Mouse (Mus musculus): Measurements from ENCODE around the gene Ifnk. TPM values are rescaled to one million over a fixed set of nuclear protein-coding genes. Genes with fewer than 3 reads are reported as not detected.

Ifnk gene
- total RNA-seq, 1 experiment = not detected

DNA sequence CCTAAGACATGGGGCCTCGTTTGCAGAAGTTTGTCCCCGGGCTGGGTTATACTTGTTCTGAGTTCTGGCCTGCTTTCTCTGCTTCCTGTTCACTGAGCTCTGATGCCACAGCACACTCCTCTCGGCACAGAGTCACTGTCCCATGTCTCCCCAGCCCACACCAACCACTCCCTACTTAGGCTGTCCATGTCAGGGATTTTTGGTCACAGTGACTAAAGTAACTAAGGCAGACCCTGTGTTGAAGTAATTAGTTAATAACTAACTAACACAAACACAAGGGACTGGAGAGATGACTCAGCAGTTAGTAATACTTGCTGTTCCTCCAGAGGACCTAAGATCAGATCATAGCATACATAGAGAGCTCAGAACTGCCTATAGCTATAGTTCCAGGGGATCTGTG is 14.1 kb downstream of the Ifnk start:
- H3K4me3 ChIP-seq (ENCODE audit: insufficient read depth in 1 of 2, low read depth in 1 of 2, low read length in 2 of 2, poor library complexity in 1 of 2, severe bottlenecking in 1 of 2) = no peak overlapping the region
- in situ Hi-C loops (cut with MboI; ENCODE audit: low sequenced_read_pairs in 2 of 2, unreplicated experiment in 2 of 2) = no loop called here
- H3K27ac ChIP-seq (ENCODE audit: insufficient read depth, low read depth, low read length, poor library complexity, severe bottlenecking) = no peak overlapping the region

DNA sequence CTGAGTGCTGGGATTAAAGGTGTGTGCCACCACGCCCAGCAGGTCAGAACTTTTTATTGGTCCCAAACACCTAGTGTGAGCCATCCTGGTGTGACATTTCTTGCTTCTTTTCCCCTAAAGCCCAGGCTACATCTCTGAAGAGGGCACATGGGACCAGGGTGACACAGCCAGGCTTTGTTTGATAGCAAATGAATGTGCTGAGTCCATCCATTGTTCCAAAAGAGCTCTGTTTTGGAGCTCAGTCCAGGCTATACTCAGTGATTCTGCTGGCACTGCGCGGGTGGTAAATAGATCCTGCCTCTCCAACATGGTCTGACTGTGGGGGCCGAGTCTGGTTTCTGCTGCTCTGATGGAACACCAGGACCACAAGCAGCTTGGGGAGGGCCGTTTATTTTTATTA is 16.0 kb downstream of the Ifnk start:
- Histone ChIP-seq H3K36me3 (ENCODE audit: control insufficient read depth, insufficient read depth, low read length, poor library complexity, severe bottlenecking) (no peaks in the 10 kb centered on the region), H3K9me3 (ENCODE audit: control insufficient read depth, insufficient read depth, low read depth, low read length) (no peaks in the 10 kb centered on the region), H3K9ac (ENCODE audit: insufficient read depth, low read depth, low read length, poor library complexity, severe bottlenecking) (no peak overlapping the region), H3K4me1 (ENCODE audit: control insufficient read depth in 2 of 2, insufficient read depth in 2 of 2, low read length in 2 of 2, poor library complexity in 1 of 2) (no peaks in the 10 kb centered on the region), H3K27ac (ENCODE audit: insufficient read depth, low read depth, low read length, poor library complexity, severe bottlenecking) (no peak overlapping the region), H3K4me3 (ENCODE audit: insufficient read depth in 1 of 2, low read depth in 1 of 2, low read length in 2 of 2, poor library complexity in 1 of 2, severe bottlenecking in 1 of 2) (no peak overlapping the region)
- DNase-seq (ENCODE audit: low read depth, low spot score) = no peak
- TF ChIP-seq ZNF384 (IDR thresholded peaks at IDR 0.05; ENCODE audit: low read depth, low read length) = no peak
- TF ChIP-seq HCFC1 (IDR thresholded peaks at IDR 0.05; ENCODE audit: borderline replicate concordance, insufficient read depth, low read length) = no peak
- no peak for TF ChIP-seq MAFK (IDR thresholded peaks at IDR 0.05; ENCODE audit: insufficient read depth, low read depth, low read length)
- TF ChIP-seq ZC3H11A (IDR thresholded peaks at IDR 0.05; ENCODE audit: borderline replicate concordance, low read depth, low read length) = no peak
- no peak for TF ChIP-seq CHD2 (IDR thresholded peaks at IDR 0.05; ENCODE audit: low read depth, low read length)
- in situ Hi-C loops (cut with MboI; ENCODE audit: low sequenced_read_pairs in 2 of 2, unreplicated experiment in 2 of 2) = no loop called here

More for the DNA sequence above, 14.1 kb downstream of the Ifnk start:
- 0 out of 2 replicates have a peak, but pooled peaks have one; percentile 27 for TF ChIP-seq MAFK (IDR thresholded peaks at IDR 0.05; ENCODE audit: insufficient read depth, low read depth, low read length)
- TF ChIP-seq HCFC1 (IDR thresholded peaks at IDR 0.05; ENCODE audit: borderline replicate concordance, insufficient read depth, low read length) = no peak
- Histone ChIP-seq H3K36me3 (ENCODE audit: control insufficient read depth, insufficient read depth, low read length, poor library complexity, severe bottlenecking) (no peaks in the 10 kb centered on the region), H3K9ac (ENCODE audit: insufficient read depth, low read depth, low read length, poor library complexity, severe bottlenecking) (no peak overlapping the region), H3K9me3 (ENCODE audit: control insufficient read depth, insufficient read depth, low read depth, low read length) (no peaks in the 10 kb centered on the region), H3K4me1 (ENCODE audit: control insufficient read depth in 2 of 2, insufficient read depth in 2 of 2, low read length in 2 of 2, poor library complexity in 1 of 2) (no peaks in the 10 kb centered on the region)
- no peak for DNase-seq (ENCODE audit: low read depth, low spot score)

DNA sequence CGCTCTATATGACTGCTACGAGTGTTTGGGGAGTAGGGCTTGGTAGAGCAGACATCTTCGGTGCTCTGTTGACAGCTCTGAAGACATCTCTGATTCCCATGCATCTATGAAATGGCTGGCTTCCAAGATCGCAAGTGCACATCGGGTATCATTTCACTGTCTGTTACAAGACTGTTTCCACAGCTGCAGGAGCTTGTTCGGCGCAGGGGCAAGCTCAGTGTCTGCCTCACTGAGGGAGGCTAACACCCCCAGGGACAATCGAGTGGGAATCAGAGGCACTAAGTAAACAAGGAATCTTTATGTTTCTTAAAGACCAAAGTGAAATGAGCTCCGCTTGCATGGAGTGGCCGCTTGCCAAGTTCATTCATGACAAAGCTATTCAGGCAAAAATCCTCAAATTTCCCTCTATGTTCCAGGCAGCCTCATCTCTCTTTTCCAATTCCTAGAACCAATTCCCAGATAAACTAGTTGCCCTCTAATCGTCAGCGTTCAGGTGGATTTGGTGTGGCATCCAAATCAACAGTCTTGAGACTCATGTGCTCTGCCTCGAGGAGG is 17.8 kb downstream of the Ifnk start:
- Histone ChIP-seq H3K36me3 (ENCODE audit: control insufficient read depth, insufficient read depth, low read length, poor library complexity, severe bottlenecking) (no peaks in the 10 kb centered on the region), H3K9me3 (ENCODE audit: control insufficient read depth, insufficient read depth, low read depth, low read length) (no peaks in the 10 kb centered on the region), H3K4me1 (ENCODE audit: control insufficient read depth in 2 of 2, insufficient read depth in 2 of 2, low read length in 2 of 2, poor library complexity in 1 of 2) (no peaks in the 10 kb centered on the region), H3K4me3 (ENCODE audit: insufficient read depth in 1 of 2, low read depth in 1 of 2, low read length in 2 of 2, poor library complexity in 1 of 2, severe bottlenecking in 1 of 2) (no peak overlapping the region), H3K9ac (ENCODE audit: insufficient read depth, low read depth, low read length, poor library complexity, severe bottlenecking) (no peak overlapping the region), H3K27ac (ENCODE audit: insufficient read depth, low read depth, low read length, poor library complexity, severe bottlenecking) (no peak overlapping the region)
- in situ Hi-C loops (cut with MboI; ENCODE audit: low sequenced_read_pairs in 2 of 2, unreplicated experiment in 2 of 2) = no loop called here
- DNase-seq (ENCODE audit: low read depth, low spot score) = no peak
- TF ChIP-seq CHD2 (IDR thresholded peaks at IDR 0.05; ENCODE audit: low read depth, low read length) (no peak), ZC3H11A (IDR thresholded peaks at IDR 0.05; ENCODE audit: borderline replicate concordance, low read depth, low read length) (no peak), HCFC1 (IDR thresholded peaks at IDR 0.05; ENCODE audit: borderline replicate concordance, insufficient read depth, low read length) (no peak), MAFK (IDR thresholded peaks at IDR 0.05; ENCODE audit: insufficient read depth, low read depth, low read length) (no peak), ZNF384 (IDR thresholded peaks at IDR 0.05; ENCODE audit: low read depth, low read length) (no peak)

DNA sequence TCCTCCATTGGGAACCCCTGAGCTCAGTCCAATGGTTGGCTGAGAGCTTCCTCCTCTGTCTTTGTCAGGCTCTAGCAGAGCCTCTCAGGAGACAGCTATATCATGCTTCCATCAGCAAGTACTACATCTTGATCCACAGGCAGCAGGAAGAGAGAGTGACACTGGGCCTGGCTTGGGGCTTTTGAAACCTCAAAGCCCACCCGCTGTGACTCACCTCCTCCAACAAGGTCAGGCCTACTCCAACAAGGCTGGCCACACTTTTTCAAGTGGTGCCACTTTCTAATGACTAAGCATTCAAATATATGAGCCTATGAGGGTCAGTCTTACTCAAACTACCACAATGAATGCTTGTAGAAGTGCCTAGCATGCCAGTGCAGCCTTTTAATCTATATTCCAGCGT is 20.6 kb downstream of the Ifnk start:
- no peak overlapping the region for H3K4me3 ChIP-seq (ENCODE audit: insufficient read depth in 1 of 2, low read depth in 1 of 2, low read length in 2 of 2, poor library complexity in 1 of 2, severe bottlenecking in 1 of 2)
- in situ Hi-C loops (cut with MboI; ENCODE audit: low sequenced_read_pairs in 2 of 2, unreplicated experiment in 2 of 2) = no loop called here
- no peaks in the 10 kb centered on the region for H3K4me1 ChIP-seq (ENCODE audit: control insufficient read depth in 2 of 2, insufficient read depth in 2 of 2, low read length in 2 of 2, poor library complexity in 1 of 2)
- no peak overlapping the region for H3K27ac ChIP-seq (ENCODE audit: insufficient read depth, low read depth, low read length, poor library complexity, severe bottlenecking)
- H3K9me3 ChIP-seq (ENCODE audit: control insufficient read depth, insufficient read depth, low read depth, low read length) = no peaks in the 10 kb centered on the region
- TF ChIP-seq MAFK (IDR thresholded peaks at IDR 0.05; ENCODE audit: insufficient read depth, low read depth, low read length) = no peak
- no peak for TF ChIP-seq HCFC1 (IDR thresholded peaks at IDR 0.05; ENCODE audit: borderline replicate concordance, insufficient read depth, low read length)
- TF ChIP-seq ZC3H11A (IDR thresholded peaks at IDR 0.05; ENCODE audit: borderline replicate concordance, low read depth, low read length) = no peak
- TF ChIP-seq ZNF384 (IDR thresholded peaks at IDR 0.05; ENCODE audit: low read depth, low read length) = no peak
- no peak for TF ChIP-seq CHD2 (IDR thresholded peaks at IDR 0.05; ENCODE audit: low read depth, low read length)
- DNase-seq (ENCODE audit: low read depth, low spot score) = no peak
- no peak overlapping the region for H3K9ac ChIP-seq (ENCODE audit: insufficient read depth, low read depth, low read length, poor library complexity, severe bottlenecking)
- no peaks in the 10 kb centered on the region for H3K36me3 ChIP-seq (ENCODE audit: control insufficient read depth, insufficient read depth, low read length, poor library complexity, severe bottlenecking)

- no peaks in the 10 kb centered on the region for H3K4me1 ChIP-seq (ENCODE audit: control insufficient read depth in 2 of 2, insufficient read depth in 2 of 2, low read length in 2 of 2, poor library complexity in 1 of 2)
- DNase-seq (ENCODE audit: low read depth, low spot score) = no peak
- no peaks in the 10 kb centered on the region for H3K9me3 ChIP-seq (ENCODE audit: control insufficient read depth, insufficient read depth, low read depth, low read length)
- H3K36me3 ChIP-seq (ENCODE audit: control insufficient read depth, insufficient read depth, low read length, poor library complexity, severe bottlenecking) = no peaks in the 10 kb centered on the region
- TF ChIP-seq CHD2 (IDR thresholded peaks at IDR 0.05; ENCODE audit: low read depth, low read length) (no peak), HCFC1 (IDR thresholded peaks at IDR 0.05; ENCODE audit: borderline replicate concordance, insufficient read depth, low read length) (no peak), MAFK (IDR thresholded peaks at IDR 0.05; ENCODE audit: insufficient read depth, low read depth, low read length) (no peak), ZNF384 (IDR thresholded peaks at IDR 0.05; ENCODE audit: low read depth, low read length) (no peak), ZC3H11A (IDR thresholded peaks at IDR 0.05; ENCODE audit: borderline replicate concordance, low read depth, low read length) (no peak)
- H3K9ac ChIP-seq (ENCODE audit: insufficient read depth, low read depth, low read length, poor library complexity, severe bottlenecking) = no peak overlapping the region
- H3K27ac ChIP-seq (ENCODE audit: insufficient read depth, low read depth, low read length, poor library complexity, severe bottlenecking) = no peak overlapping the region
- no peak overlapping the region for H3K4me3 ChIP-seq (ENCODE audit: insufficient read depth in 1 of 2, low read depth in 1 of 2, low read length in 2 of 2, poor library complexity in 1 of 2, severe bottlenecking in 1 of 2)
- in situ Hi-C loops (cut with MboI; ENCODE audit: low sequenced_read_pairs in 2 of 2, unreplicated experiment in 2 of 2) = no loop called here
Measured at GRCm38 (mm10) chr4:35173551-35173950, 21.7 kb downstream of the Ifnk start.
